Mouse (Mus musculus): ENCODE data around the gene Rpap3. TPM values are rescaled to one million over a fixed set of nuclear protein-coding genes. Genes with fewer than 3 reads are reported as not detected.

Gene Rpap3
- polyA plus RNA-seq (2014; fragmentation: Nextera tagmentation; extraction: Ambion mirVana): 45.5 and 50.3 TPM in 2 replicates

- WGBS: under 1% methylated on average over 71 of the region's 71 CpGs
- peak; percentile 90 for ATAC-seq (ENCODE audit: low FRiP score, low TSS enrichment)
Measured at GRCm38 (mm10) chr15:97705211-97706050, at the start of gene Rpap3. Rpap3 (minus strand) TSS chr15:97705825.

GRCm38 (mm10) chr15:97755361-97755760 is 49.7 kb upstream of the Rpap3 start:
- WGBS: 49% methylated on average over 8 of the region's 8 CpGs
- H3K4me3 ChIP-seq (replicated peaks; ENCODE audit: low read depth, low read length): no peak overlapping the region
- ATAC-seq (ENCODE audit: low FRiP score, low TSS enrichment): no peak
- H3K27ac ChIP-seq (replicated peaks; ENCODE audit: low read depth, low read length): no peak overlapping the region
- no peak for DNase-seq
- H3K27me3 ChIP-seq (ENCODE audit: control insufficient read depth, insufficient read depth, low read length): no peaks in the 10 kb centered on the region
- H3K36me3 ChIP-seq (ENCODE audit: control insufficient read depth, insufficient read depth, low read length): no peaks in the 10 kb centered on the region
- no peaks in the 10 kb centered on the region for H3K9me3 ChIP-seq (ENCODE audit: control insufficient read depth, low read length)
- no peak overlapping the region for H3K9ac ChIP-seq (replicated peaks; ENCODE audit: low read length)
- peaks cover 5% of the 10 kb centered on the region for H3K4me1 ChIP-seq (ENCODE audit: control insufficient read depth, insufficient read depth, low read length)
- H3K4me2 ChIP-seq (ENCODE audit: low read length): no peak overlapping the region

More at GRCm38 (mm10) chr15:97705211-97706050, at the start of gene Rpap3:
- Histone ChIP-seq H3K27me3 (ENCODE audit: control insufficient read depth, insufficient read depth, low read length) (no peaks in the 10 kb centered on the region), H3K4me1 (ENCODE audit: control insufficient read depth, insufficient read depth, low read length) (peaks cover 14% of the 10 kb centered on the region; the same call in 1 of the 2 replicates), H3K36me3 (ENCODE audit: control insufficient read depth, insufficient read depth, low read length) (peaks cover 26% of the 10 kb centered on the region), H3K4me2 (ENCODE audit: low read length) (peak within 1 kb of the TSS; percentile 80), H3K27ac (replicated peaks; ENCODE audit: low read depth, low read length) (peak within 1 kb of the TSS; percentile 68), H3K4me3 (replicated peaks; ENCODE audit: low read depth, low read length) (peak within 1 kb of the TSS; percentile 88), H3K9ac (replicated peaks; ENCODE audit: low read length) (peak within 1 kb of the TSS; percentile 91), H3K9me3 (ENCODE audit: control insufficient read depth, low read length) (no peaks in the 10 kb centered on the region)
- peak; percentile 94 for DNase-seq

- Histone ChIP-seq H3K27ac (replicated peaks; ENCODE audit: low read depth, low read length) (no peak overlapping the region), H3K4me3 (replicated peaks; ENCODE audit: low read depth, low read length) (no peak overlapping the region), H3K9me3 (ENCODE audit: control insufficient read depth, low read length) (no peaks in the 10 kb centered on the region), H3K36me3 (ENCODE audit: control insufficient read depth, insufficient read depth, low read length) (no peaks in the 10 kb centered on the region), H3K9ac (replicated peaks; ENCODE audit: low read length) (no peak overlapping the region), H3K27me3 (ENCODE audit: control insufficient read depth, insufficient read depth, low read length) (no peaks in the 10 kb centered on the region), H3K4me2 (ENCODE audit: low read length) (no peak overlapping the region), H3K4me1 (ENCODE audit: control insufficient read depth, insufficient read depth, low read length) (peaks cover 10% of the 10 kb centered on the region)
- no peak for ATAC-seq (ENCODE audit: low FRiP score, low TSS enrichment)
- WGBS: 76% methylated on average over 6 of the region's 6 CpGs
- DNase-seq: no peak
Measured at GRCm38 (mm10) chr15:97754476-97754875, 48.9 kb upstream of the Rpap3 start.

- ATAC-seq (ENCODE audit: low FRiP score, low TSS enrichment): no peak
- 93% methylated on average over 5 of the region's 5 CpGs for WGBS
Measured at GRCm38 (mm10) chr15:97752491-97752890, 46.9 kb upstream of the Rpap3 start.

DNA sequence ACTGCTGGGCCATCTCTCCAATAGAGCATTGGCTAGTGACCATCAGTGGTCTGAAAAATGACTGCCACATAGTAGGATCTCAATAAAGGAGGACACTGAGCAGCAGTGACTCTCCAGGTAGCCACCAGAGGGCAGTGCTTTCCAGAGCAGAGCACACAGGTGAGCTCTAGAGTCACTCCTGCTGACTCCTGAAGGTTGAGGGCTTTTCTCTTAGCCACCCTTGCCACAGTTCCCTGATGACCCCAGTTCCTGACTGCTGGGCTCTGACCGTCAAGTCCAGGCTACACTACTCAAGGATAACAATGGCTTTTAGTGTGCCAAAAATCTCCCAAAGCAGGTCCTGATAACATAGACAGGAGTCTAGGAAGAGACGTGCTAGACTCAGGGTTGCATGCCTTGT is 46.1 kb upstream of the Rpap3 start:
- no peak overlapping the region for H3K4me2 ChIP-seq (ENCODE audit: low read length)
- no peaks in the 10 kb centered on the region for H3K9me3 ChIP-seq (ENCODE audit: control insufficient read depth, low read length)
- peaks cover 16% of the 10 kb centered on the region for H3K4me1 ChIP-seq (ENCODE audit: control insufficient read depth, insufficient read depth, low read length)
- H3K36me3 ChIP-seq (ENCODE audit: control insufficient read depth, insufficient read depth, low read length): no peaks in the 10 kb centered on the region
- DNase-seq (no peak), ATAC-seq (ENCODE audit: low FRiP score, low TSS enrichment) (no peak)
- 87% methylated on average over 2 of the region's 2 CpGs for WGBS
- H3K27ac ChIP-seq (replicated peaks; ENCODE audit: low read depth, low read length): no peak overlapping the region
- H3K4me3 ChIP-seq (replicated peaks; ENCODE audit: low read depth, low read length): no peak overlapping the region
- H3K27me3 ChIP-seq (ENCODE audit: control insufficient read depth, insufficient read depth, low read length): no peaks in the 10 kb centered on the region
- H3K9ac ChIP-seq (replicated peaks; ENCODE audit: low read length): no peak overlapping the region

More at GRCm38 (mm10) chr15:97752491-97752890, 46.9 kb upstream of the Rpap3 start:
- Histone ChIP-seq H3K4me3 (replicated peaks; ENCODE audit: low read depth, low read length) (no peak overlapping the region), H3K9me3 (ENCODE audit: control insufficient read depth, low read length) (no peaks in the 10 kb centered on the region), H3K36me3 (ENCODE audit: control insufficient read depth, insufficient read depth, low read length) (no peaks in the 10 kb centered on the region), H3K27ac (replicated peaks; ENCODE audit: low read depth, low read length) (no peak overlapping the region), H3K27me3 (ENCODE audit: control insufficient read depth, insufficient read depth, low read length) (no peaks in the 10 kb centered on the region), H3K4me1 (ENCODE audit: control insufficient read depth, insufficient read depth, low read length) (peaks cover 16% of the 10 kb centered on the region), H3K9ac (replicated peaks; ENCODE audit: low read length) (no peak overlapping the region), H3K4me2 (ENCODE audit: low read length) (no peak overlapping the region)
- DNase-seq: no peak

DNA sequence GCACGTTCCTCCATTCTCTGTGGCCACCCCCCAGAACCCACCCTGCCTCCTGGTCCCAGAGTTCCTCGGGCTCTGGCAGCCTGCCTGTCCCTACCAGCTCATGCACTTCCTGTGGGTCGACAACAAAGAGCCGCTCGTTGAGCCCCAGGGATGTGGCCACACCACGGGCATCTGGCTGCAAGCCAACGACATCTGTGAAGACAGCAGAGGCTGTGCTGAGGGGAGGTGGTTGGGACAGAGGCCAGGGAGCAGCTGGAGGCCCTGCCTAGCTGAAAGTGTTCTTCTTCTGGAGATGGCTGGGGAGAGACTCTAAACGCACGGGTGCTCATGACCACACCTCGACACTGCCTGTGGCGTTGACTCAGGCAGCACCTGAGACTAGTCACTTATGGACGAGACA is 45.1 kb upstream of the Rpap3 start:
- peak; percentile 88 for DNase-seq
- WGBS: 27% methylated on average over 12 of the region's 12 CpGs
- peaks cover 16% of the 10 kb centered on the region for H3K4me1 ChIP-seq (ENCODE audit: control insufficient read depth, insufficient read depth, low read length)
- H3K27me3 ChIP-seq (ENCODE audit: control insufficient read depth, insufficient read depth, low read length): no peaks in the 10 kb centered on the region
- peak; percentile 88 for ATAC-seq (ENCODE audit: low FRiP score, low TSS enrichment)
- peak overlapping the region; percentile 60; the same call in 1 of the 2 replicates for H3K27ac ChIP-seq (replicated peaks; ENCODE audit: low read depth, low read length)
- H3K36me3 ChIP-seq (ENCODE audit: control insufficient read depth, insufficient read depth, low read length): no peaks in the 10 kb centered on the region
- H3K9me3 ChIP-seq (ENCODE audit: control insufficient read depth, low read length): no peaks in the 10 kb centered on the region
- no peak overlapping the region for H3K9ac ChIP-seq (replicated peaks; ENCODE audit: low read length)
- no peak overlapping the region for H3K4me3 ChIP-seq (replicated peaks; ENCODE audit: low read depth, low read length)
- no peak overlapping the region for H3K4me2 ChIP-seq (ENCODE audit: low read length)

DNA sequence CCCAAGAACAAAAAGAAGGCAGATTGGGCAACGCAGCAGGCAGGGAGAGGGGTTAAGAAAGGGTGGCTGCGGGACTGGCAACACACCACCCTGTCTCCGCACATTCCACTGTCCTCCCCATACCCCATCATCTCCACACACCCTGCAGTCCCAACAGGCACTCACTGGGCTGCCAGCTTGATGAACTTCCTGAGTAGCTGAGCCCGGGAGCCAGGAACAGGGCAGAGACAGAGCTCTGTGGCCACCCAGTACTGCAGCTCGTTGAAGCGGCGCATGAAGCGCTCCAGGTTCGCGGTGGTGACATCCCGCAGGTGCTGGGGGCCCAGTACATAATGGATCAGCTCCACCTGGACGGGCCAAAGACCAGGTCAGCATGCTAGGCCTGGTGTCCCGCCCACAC is 44.2 kb upstream of the Rpap3 start:
- Histone ChIP-seq H3K27ac (replicated peaks; ENCODE audit: low read depth, low read length) (no peak overlapping the region), H3K4me1 (ENCODE audit: control insufficient read depth, insufficient read depth, low read length) (peaks cover 19% of the 10 kb centered on the region)
- 92% methylated on average over 13 of the region's 13 CpGs for WGBS

GRCm38 (mm10) chr15:97749397-97749796 is 43.8 kb upstream of the Rpap3 start:
- no peak overlapping the region for H3K9ac ChIP-seq (replicated peaks; ENCODE audit: low read length)
- no peaks in the 10 kb centered on the region for H3K36me3 ChIP-seq (ENCODE audit: control insufficient read depth, insufficient read depth, low read length)
- H3K9me3 ChIP-seq (ENCODE audit: control insufficient read depth, low read length): no peaks in the 10 kb centered on the region
- no peak for ATAC-seq (ENCODE audit: low FRiP score, low TSS enrichment)
- WGBS: 93% methylated on average over 9 of the region's 9 CpGs
- H3K4me1 ChIP-seq (ENCODE audit: control insufficient read depth, insufficient read depth, low read length): peaks cover 19% of the 10 kb centered on the region
- H3K4me2 ChIP-seq (ENCODE audit: low read length): no peak overlapping the region
- no peak overlapping the region for H3K4me3 ChIP-seq (replicated peaks; ENCODE audit: low read depth, low read length)
- H3K27me3 ChIP-seq (ENCODE audit: control insufficient read depth, insufficient read depth, low read length): no peaks in the 10 kb centered on the region
- DNase-seq: no peak
- no peak overlapping the region for H3K27ac ChIP-seq (replicated peaks; ENCODE audit: low read depth, low read length)

More for the DNA sequence above, 44.2 kb upstream of the Rpap3 start:
- H3K9me3 ChIP-seq (ENCODE audit: control insufficient read depth, low read length): no peaks in the 10 kb centered on the region
- H3K27me3 ChIP-seq (ENCODE audit: control insufficient read depth, insufficient read depth, low read length): no peaks in the 10 kb centered on the region
- no peak overlapping the region for H3K4me3 ChIP-seq (replicated peaks; ENCODE audit: low read depth, low read length)
- H3K9ac ChIP-seq (replicated peaks; ENCODE audit: low read length): no peak overlapping the region
- H3K4me2 ChIP-seq (ENCODE audit: low read length): no peak overlapping the region
- DNase-seq (no peak), ATAC-seq (ENCODE audit: low FRiP score, low TSS enrichment) (no peak)
- H3K36me3 ChIP-seq (ENCODE audit: control insufficient read depth, insufficient read depth, low read length): no peaks in the 10 kb centered on the region

- ATAC-seq (ENCODE audit: low FRiP score, low TSS enrichment) (no peak), DNase-seq (no peak)
- Histone ChIP-seq H3K27me3 (ENCODE audit: control insufficient read depth, insufficient read depth, low read length) (no peaks in the 10 kb centered on the region), H3K4me3 (replicated peaks; ENCODE audit: low read depth, low read length) (no peak overlapping the region), H3K9me3 (ENCODE audit: control insufficient read depth, low read length) (no peaks in the 10 kb centered on the region), H3K9ac (replicated peaks; ENCODE audit: low read length) (no peak overlapping the region), H3K27ac (replicated peaks; ENCODE audit: low read depth, low read length) (no peak overlapping the region), H3K4me1 (ENCODE audit: control insufficient read depth, insufficient read depth, low read length) (peaks cover 19% of the 10 kb centered on the region), H3K4me2 (ENCODE audit: low read length) (no peak overlapping the region), H3K36me3 (ENCODE audit: control insufficient read depth, insufficient read depth, low read length) (no peaks in the 10 kb centered on the region)
- WGBS: 83% methylated on average over 4 of the region's 4 CpGs
Measured at GRCm38 (mm10) chr15:97748964-97749363, 43.3 kb upstream of the Rpap3 start.
